Mouse (Mus musculus): ENCODE measurements around the gene Rpl13. TPM values are rescaled to one million over a fixed set of nuclear protein-coding genes. Genes with fewer than 3 reads are reported as not detected.

The Rpl13 gene
- polyA plus RNA-seq, 1 experiment: 834 TPM

GRCm38 (mm10) chr8:123135406-123135805 lies 33.3 kb downstream of the Rpl13 start:
- Histone ChIP-seq H3K4me3 (ENCODE audit: control insufficient read depth, low read depth, low read length) (peak overlapping the region; percentile 80), H3K4me1 (ENCODE audit: control insufficient read depth, insufficient read depth, low read length) (peaks cover 15% of the 10 kb centered on the region), H3K27ac (ENCODE audit: control insufficient read depth, insufficient read depth, low read depth, low read length) (no peak overlapping the region), H3K27me3 (ENCODE audit: control insufficient read depth, insufficient read depth, low read length) (no peaks in the 10 kb centered on the region), H3K36me3 (ENCODE audit: control insufficient read depth, insufficient read depth, low read length) (no peaks in the 10 kb centered on the region)
- TF ChIP-seq CTCF (IDR thresholded peaks at IDR 0.05; ENCODE audit: control insufficient read depth, insufficient read depth, insufficient replicate concordance, low read depth, low read length) (no peak), POLR2A (IDR thresholded peaks at IDR 0.05; ENCODE audit: control insufficient read depth, low read depth, low read length) (no peak)

GRCm38 (mm10) chr8:123135806-123136205 lies 33.7 kb downstream of the Rpl13 start:
- TF ChIP-seq CTCF (IDR thresholded peaks at IDR 0.05; ENCODE audit: control insufficient read depth, insufficient read depth, insufficient replicate concordance, low read depth, low read length): no peak
- no peak for TF ChIP-seq POLR2A (IDR thresholded peaks at IDR 0.05; ENCODE audit: control insufficient read depth, low read depth, low read length)
- H3K36me3 ChIP-seq (ENCODE audit: control insufficient read depth, insufficient read depth, low read length): no peaks in the 10 kb centered on the region
- no peak overlapping the region for H3K27ac ChIP-seq (ENCODE audit: control insufficient read depth, insufficient read depth, low read depth, low read length)
- H3K4me1 ChIP-seq (ENCODE audit: control insufficient read depth, insufficient read depth, low read length): peaks cover 15% of the 10 kb centered on the region
- peak overlapping the region; percentile 72 for H3K4me3 ChIP-seq (ENCODE audit: control insufficient read depth, low read depth, low read length)
- H3K27me3 ChIP-seq (ENCODE audit: control insufficient read depth, insufficient read depth, low read length): no peaks in the 10 kb centered on the region

DNA sequence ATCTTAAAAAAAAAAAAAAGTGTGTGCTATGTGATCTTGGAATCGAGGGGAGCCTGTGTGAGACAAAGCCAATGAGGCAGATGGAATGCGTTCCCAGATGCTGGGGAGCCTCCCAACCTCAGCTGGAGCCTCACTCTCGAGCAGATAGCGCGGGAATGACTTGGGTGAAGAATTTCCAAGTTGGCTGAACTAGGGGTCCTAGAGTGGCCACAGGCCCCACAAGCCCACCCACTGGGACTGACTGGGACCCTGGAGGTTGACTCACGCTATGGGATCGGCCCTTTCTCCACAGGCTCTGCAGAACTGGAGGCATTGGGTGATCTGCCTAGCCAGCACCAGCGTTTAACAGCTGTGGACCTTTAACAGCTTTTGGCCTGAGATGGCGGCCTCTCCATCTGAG lies 34.1 kb downstream of the Rpl13 start:
- H3K27ac ChIP-seq (ENCODE audit: control insufficient read depth, insufficient read depth, low read depth, low read length): no peak overlapping the region
- peaks cover 15% of the 10 kb centered on the region for H3K4me1 ChIP-seq (ENCODE audit: control insufficient read depth, insufficient read depth, low read length)
- no peaks in the 10 kb centered on the region for H3K36me3 ChIP-seq (ENCODE audit: control insufficient read depth, insufficient read depth, low read length)
- TF ChIP-seq CTCF (IDR thresholded peaks at IDR 0.05; ENCODE audit: control insufficient read depth, insufficient read depth, insufficient replicate concordance, low read depth, low read length) (no peak), POLR2A (IDR thresholded peaks at IDR 0.05; ENCODE audit: control insufficient read depth, low read depth, low read length) (no peak)
- H3K27me3 ChIP-seq (ENCODE audit: control insufficient read depth, insufficient read depth, low read length): no peaks in the 10 kb centered on the region
- H3K4me3 ChIP-seq (ENCODE audit: control insufficient read depth, low read depth, low read length): peak overlapping the region; percentile 73

DNA sequence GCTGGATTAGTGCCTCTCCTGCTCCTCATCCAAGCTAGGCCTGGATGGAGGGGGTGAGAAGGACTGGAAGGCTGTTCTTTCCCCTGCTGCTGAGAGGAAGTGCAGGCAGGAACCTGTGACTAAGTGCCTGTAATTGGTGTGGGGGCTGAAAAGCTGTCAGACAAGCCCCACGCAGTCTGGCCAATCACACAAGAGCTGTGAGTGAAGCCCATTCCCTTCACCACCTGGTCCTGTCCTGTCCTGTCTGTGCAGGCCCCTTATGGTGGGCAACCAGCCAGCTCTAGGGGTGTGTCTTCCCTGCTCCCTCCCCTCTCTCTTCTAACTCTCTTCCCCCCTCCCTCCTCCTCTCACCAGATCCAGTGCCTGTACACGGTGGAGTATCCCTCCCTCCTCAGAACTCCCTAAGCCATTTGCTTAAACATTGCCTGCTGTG lies 35.5 kb downstream of the Rpl13 start:
- Histone ChIP-seq H3K27ac (ENCODE audit: control insufficient read depth, insufficient read depth, low read depth, low read length) (no peak overlapping the region), H3K4me3 (ENCODE audit: control insufficient read depth, low read depth, low read length) (peak overlapping the region; percentile 3; the same call in 1 of the 2 replicates), H3K36me3 (ENCODE audit: control insufficient read depth, insufficient read depth, low read length) (no peaks in the 10 kb centered on the region), H3K27me3 (ENCODE audit: control insufficient read depth, insufficient read depth, low read length) (no peaks in the 10 kb centered on the region), H3K4me1 (ENCODE audit: control insufficient read depth, insufficient read depth, low read length) (peaks cover 18% of the 10 kb centered on the region)
- TF ChIP-seq CTCF (IDR thresholded peaks at IDR 0.05; ENCODE audit: control insufficient read depth, insufficient read depth, insufficient replicate concordance, low read depth, low read length) (no peak), POLR2A (IDR thresholded peaks at IDR 0.05; ENCODE audit: control insufficient read depth, low read depth, low read length) (no peak)

- Histone ChIP-seq H3K27me3 (ENCODE audit: control insufficient read depth, insufficient read depth, low read length) (no peaks in the 10 kb centered on the region), H3K4me3 (ENCODE audit: control insufficient read depth, low read depth, low read length) (no peak overlapping the region), H3K4me1 (ENCODE audit: control insufficient read depth, insufficient read depth, low read length) (peaks cover 17% of the 10 kb centered on the region), H3K27ac (ENCODE audit: control insufficient read depth, insufficient read depth, low read depth, low read length) (no peak overlapping the region), H3K36me3 (ENCODE audit: control insufficient read depth, insufficient read depth, low read length) (no peaks in the 10 kb centered on the region)
- TF ChIP-seq POLR2A (IDR thresholded peaks at IDR 0.05; ENCODE audit: control insufficient read depth, low read depth, low read length) (no peak), CTCF (IDR thresholded peaks at IDR 0.05; ENCODE audit: control insufficient read depth, insufficient read depth, insufficient replicate concordance, low read depth, low read length) (no peak)
These were observed 36.6 kb downstream of the Rpl13 start for GRCm38 (mm10) chr8:123138741-123139140.

- no peaks in the 10 kb centered on the region for H3K27me3 ChIP-seq (ENCODE audit: control insufficient read depth, insufficient read depth, low read length)
- peak overlapping the region; percentile 54 for H3K27ac ChIP-seq (ENCODE audit: control insufficient read depth, insufficient read depth, low read depth, low read length)
- TF ChIP-seq POLR2A (IDR thresholded peaks at IDR 0.05; ENCODE audit: control insufficient read depth, low read depth, low read length) (no peak), CTCF (IDR thresholded peaks at IDR 0.05; ENCODE audit: control insufficient read depth, insufficient read depth, insufficient replicate concordance, low read depth, low read length) (no peak)
- no peaks in the 10 kb centered on the region for H3K36me3 ChIP-seq (ENCODE audit: control insufficient read depth, insufficient read depth, low read length)
- peaks cover 3% of the 10 kb centered on the region; the same call in 1 of the 2 replicates for H3K4me1 ChIP-seq (ENCODE audit: control insufficient read depth, insufficient read depth, low read length)
- H3K4me3 ChIP-seq (ENCODE audit: control insufficient read depth, low read depth, low read length): no peak overlapping the region
These were observed 39.8 kb downstream of the Rpl13 start for GRCm38 (mm10) chr8:123141741-123142462.

- TF ChIP-seq POLR2A (IDR thresholded peaks at IDR 0.05; ENCODE audit: control insufficient read depth, low read depth, low read length) (no peak), CTCF (IDR thresholded peaks at IDR 0.05; ENCODE audit: control insufficient read depth, insufficient read depth, insufficient replicate concordance, low read depth, low read length) (no peak)
- Histone ChIP-seq H3K4me3 (ENCODE audit: control insufficient read depth, low read depth, low read length) (no peak overlapping the region), H3K27me3 (ENCODE audit: control insufficient read depth, insufficient read depth, low read length) (no peaks in the 10 kb centered on the region), H3K27ac (ENCODE audit: control insufficient read depth, insufficient read depth, low read depth, low read length) (no peak overlapping the region), H3K36me3 (ENCODE audit: control insufficient read depth, insufficient read depth, low read length) (no peaks in the 10 kb centered on the region), H3K4me1 (ENCODE audit: control insufficient read depth, insufficient read depth, low read length) (peaks cover 16% of the 10 kb centered on the region)
These were observed 43.1 kb downstream of the Rpl13 start for GRCm38 (mm10) chr8:123145279-123145678.
